Mouse (Mus musculus): ENCODE data around the gene Sptbn4. TPM values are rescaled to one million over a fixed set of nuclear protein-coding genes. Genes with fewer than 3 reads are reported as not detected.

The Sptbn4 gene
- polyA plus RNA-seq, 1 experiment from 2014 or later: 0.04 TPM

DNA sequence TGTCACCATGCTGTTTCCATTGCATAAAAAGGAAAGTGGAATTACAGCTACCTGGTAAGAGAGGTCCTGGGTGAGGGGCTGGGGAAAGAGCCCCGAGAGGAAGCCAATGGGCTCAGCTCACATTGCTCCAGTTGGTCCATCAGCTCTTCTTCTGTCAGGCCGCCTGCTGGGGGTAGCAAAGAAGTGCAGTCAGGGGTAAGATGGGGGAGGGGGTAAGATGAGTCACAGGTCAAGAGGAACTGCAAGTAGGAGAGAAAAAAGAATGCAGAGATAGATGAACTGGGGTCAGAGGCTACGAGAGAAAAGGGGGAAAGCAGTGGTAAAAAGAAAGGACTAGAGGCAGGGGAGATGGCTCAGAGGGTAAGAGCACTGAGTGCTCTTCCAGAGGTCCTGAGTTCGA lies 104.9 kb downstream of the Sptbn4 start:
- Histone ChIP-seq H3K36me3 (ENCODE audit: inconsistent target) (peaks cover 38% of the 10 kb centered on the region), H3K27ac (no peak overlapping the region), H3K4me3 (ENCODE audit: inconsistent target) (no peak overlapping the region), H3K79me2 (ENCODE audit: inconsistent target) (no peaks in the 10 kb centered on the region)
- 46% methylated on average over 4 of the region's 4 CpGs for WGBS (ENCODE audit: missing documents)

DNA sequence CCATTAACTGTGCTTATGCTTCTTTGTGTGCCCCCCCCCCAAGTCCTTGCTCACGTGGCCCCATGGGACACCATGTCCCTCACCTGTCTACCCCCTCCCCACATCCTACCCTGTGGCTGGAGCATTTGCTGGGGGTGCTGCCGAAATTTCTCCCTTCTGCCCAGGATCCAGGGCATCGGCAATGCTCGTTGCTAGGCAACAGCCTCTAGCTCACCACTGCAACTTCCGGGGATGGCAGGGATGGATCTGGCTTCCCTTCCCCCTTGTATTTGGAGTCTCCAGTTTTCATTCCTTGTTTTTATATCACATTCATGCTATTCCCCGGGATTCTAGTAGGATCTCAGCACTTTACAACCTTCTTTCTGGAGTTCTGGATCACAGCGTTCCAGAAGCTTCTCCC lies 108.0 kb downstream of the Sptbn4 start:
- no peaks in the 10 kb centered on the region for H3K79me2 ChIP-seq (ENCODE audit: inconsistent target)
- H3K4me3 ChIP-seq (ENCODE audit: inconsistent target): no peak overlapping the region
- WGBS (ENCODE audit: missing documents): 25% methylated on average over 5 of the region's 7 CpGs
- H3K36me3 ChIP-seq (ENCODE audit: inconsistent target): peaks cover 13% of the 10 kb centered on the region; the same call in 1 of the 2 replicates
- no peak overlapping the region for H3K27ac ChIP-seq

DNA sequence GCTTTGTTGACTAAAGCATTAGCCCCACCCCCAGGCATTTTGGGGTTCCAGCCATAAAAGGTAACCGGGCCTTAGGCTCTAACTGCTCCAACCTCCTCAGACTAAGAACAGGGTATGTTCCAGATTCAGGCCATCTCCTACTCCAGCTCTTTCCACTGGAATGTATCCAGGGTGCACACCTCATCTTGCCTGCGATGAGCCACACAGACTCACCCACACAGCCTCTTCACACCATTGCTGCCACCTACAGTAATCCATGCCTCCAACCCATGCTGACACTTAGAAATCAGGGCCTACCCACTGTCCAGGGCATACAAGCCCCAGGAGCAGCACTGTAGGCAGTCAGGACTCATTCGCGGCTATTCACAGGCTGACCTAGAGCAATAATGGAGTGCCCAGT lies 108.4 kb downstream of the Sptbn4 start:
- H3K4me3 ChIP-seq (ENCODE audit: inconsistent target): no peak overlapping the region
- H3K79me2 ChIP-seq (ENCODE audit: inconsistent target): no peaks in the 10 kb centered on the region
- H3K27ac ChIP-seq: no peak overlapping the region
- H3K36me3 ChIP-seq (ENCODE audit: inconsistent target): peaks cover 10% of the 10 kb centered on the region; the same call in 1 of the 2 replicates
- WGBS (ENCODE audit: missing documents): 70% methylated on average over 4 of the region's 4 CpGs

DNA sequence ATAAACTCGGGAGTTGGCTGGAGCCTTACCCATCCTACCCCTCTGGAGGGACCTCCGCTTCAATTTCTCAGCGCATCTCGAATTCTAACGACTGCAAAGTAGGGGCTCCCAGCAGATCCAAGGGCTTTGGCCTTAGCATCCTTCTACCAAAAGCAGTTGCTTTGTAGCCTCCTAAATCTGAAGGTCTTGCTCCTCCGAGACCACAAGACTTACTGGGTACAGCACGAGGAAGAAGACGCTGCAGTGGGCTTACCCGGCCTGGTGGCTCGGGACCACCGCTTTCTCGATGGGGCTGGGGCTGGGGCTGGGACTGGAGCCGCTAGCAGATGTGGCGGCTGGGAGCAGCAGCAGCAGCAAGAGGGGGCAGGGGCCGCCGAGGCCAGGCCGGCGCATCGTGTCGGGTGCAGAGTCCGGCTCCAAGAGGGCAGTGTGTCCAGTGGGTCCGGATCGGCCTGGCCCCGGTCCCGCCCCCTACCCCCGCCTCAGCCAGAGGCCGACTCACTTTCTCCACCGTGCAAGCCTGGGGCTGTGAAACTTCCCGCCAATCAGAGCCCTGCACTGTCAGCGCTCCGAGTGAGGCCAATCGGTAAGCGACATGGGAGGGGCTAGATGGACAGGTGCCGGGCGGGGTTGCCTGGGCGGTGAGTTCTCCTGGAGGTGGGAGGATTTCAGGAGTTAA lies 110.2 kb downstream of the Sptbn4 start, which contains the start of gene Ltbp4:
Ltbp4 (minus strand) TSS at position 518 of the 679 bp plus-strand sequence.
- Histone ChIP-seq H3K27ac (no peak within 1 kb of the TSS), H3K79me2 (ENCODE audit: inconsistent target) (no peaks in the 10 kb centered on the region), H3K36me3 (ENCODE audit: inconsistent target) (peaks cover 6% of the 10 kb centered on the region; the same call in 1 of the 2 replicates), H3K4me3 (ENCODE audit: inconsistent target) (no peak within 1 kb of the TSS)
- WGBS (ENCODE audit: missing documents): 6% methylated on average over 36 of the region's 36 CpGs

DNA sequence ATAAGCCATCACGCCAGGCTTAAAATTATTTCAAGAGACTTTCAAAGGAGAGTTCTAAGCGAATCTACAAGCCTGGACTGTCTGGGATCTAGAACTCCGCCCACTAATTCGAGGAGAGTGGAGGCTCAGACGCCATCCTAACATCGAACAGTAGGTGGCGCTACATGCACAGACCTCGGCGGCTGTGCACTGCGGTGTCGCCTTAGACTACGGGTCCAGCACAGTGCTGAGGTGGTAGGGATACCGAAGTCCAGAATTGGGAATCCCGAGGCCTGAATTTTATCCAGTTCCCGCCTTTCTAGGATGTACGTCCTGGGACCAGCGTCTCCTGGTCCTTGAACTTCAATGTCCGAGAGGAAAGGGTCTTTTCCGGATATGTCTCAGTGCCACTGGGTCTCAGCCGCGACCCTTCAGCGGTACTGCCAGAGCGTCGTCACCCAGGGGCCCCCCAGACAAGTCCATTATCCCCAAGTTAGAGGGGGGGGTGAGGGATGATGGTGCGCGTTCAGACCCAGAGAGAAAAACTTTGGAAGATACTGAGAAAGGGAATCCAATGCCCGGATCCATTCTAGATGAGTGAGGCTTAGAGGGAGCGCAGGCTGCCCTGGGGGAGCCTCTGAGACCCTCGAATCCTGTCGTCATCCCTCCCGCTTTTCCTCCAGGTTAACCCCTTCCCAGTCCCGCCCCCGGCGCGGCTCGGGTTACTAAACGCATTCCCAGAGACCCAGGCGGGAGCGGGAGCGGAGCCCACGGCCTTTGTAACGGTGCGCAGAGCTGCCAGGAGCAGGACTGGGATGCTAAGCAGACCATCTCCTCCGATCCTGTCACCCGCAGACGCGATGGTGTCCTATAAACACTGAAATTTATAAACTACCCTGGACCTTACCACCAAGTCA lies 111.3 kb downstream of the Sptbn4 start:
- H3K79me2 ChIP-seq (ENCODE audit: inconsistent target): no peaks in the 10 kb centered on the region
- WGBS (ENCODE audit: missing documents): 5% methylated on average over 43 of the region's 47 CpGs
- H3K36me3 ChIP-seq (ENCODE audit: inconsistent target): no peaks in the 10 kb centered on the region
- H3K27ac ChIP-seq: no peak overlapping the region
- no peak overlapping the region for H3K4me3 ChIP-seq (ENCODE audit: inconsistent target)

DNA sequence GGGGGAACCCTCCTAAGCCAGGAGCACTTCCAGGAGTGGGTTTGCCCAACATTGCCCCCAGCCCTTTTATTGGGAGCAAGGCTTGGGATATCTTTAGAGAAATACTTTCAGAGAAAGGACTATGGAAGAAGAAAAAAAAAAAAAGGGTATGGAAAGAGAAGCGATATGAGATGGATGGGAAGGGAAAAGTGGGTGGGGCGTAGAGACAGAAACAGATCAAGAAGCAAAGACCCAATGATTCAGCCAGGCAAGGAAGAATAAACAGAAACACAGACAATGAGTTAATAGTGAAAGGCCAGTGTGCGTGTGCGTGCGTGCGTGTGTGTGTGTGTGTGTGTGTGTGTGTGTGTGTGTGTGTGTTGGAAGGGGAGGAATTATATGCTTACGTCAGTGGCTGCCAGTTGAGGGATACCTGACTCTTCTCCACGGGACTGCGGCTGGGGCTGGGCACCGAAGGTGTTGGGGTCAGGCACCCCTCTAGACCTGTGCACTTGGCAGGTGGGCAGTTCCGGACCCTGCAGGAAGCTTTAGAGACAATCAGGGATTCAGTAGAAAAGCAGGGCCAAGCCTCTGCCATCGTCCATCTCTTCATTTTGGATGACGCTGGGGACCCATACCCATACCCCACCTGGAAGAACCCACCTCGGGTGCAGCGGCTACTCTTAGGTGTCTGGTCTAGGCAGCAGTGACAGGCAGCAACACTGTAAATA lies 112.3 kb downstream of the Sptbn4 start:
- Histone ChIP-seq H3K36me3 (ENCODE audit: inconsistent target) (no peaks in the 10 kb centered on the region), H3K4me3 (ENCODE audit: inconsistent target) (no peak overlapping the region), H3K79me2 (ENCODE audit: inconsistent target) (no peaks in the 10 kb centered on the region), H3K27ac (no peak overlapping the region)
- WGBS (ENCODE audit: missing documents): 63% methylated on average over 15 of the region's 15 CpGs

DNA sequence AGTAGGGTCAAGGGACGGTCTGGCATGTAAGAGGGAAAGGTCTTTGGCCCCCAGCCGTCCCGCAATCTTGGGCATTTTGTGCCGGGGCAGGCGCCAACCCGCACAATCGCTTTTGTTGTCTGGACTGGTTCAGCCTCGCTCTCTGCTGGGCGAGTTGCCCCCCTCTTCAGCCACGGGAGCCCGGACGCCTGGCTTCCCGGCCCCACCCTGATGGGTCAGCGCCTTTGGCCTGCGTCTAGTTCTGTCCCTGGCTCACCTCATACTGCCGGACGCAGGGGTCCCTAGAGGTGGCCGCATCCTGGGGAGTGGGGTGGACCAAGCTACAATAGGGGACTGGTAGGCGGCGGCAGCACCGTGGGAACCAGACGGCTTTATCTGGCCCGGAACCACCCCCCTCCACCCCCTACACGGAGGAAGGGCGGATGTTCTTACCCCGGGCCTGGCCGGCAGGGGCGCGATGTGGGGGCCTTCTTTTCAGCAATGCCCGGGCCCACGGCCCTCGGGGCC lies 113.0 kb downstream of the Sptbn4 start:
- H3K4me3 ChIP-seq (ENCODE audit: inconsistent target): no peak overlapping the region
- no peak overlapping the region for H3K27ac ChIP-seq
- WGBS (ENCODE audit: missing documents): 5% methylated on average over 27 of the region's 32 CpGs
- H3K36me3 ChIP-seq (ENCODE audit: inconsistent target): no peaks in the 10 kb centered on the region
- no peaks in the 10 kb centered on the region for H3K79me2 ChIP-seq (ENCODE audit: inconsistent target)

DNA sequence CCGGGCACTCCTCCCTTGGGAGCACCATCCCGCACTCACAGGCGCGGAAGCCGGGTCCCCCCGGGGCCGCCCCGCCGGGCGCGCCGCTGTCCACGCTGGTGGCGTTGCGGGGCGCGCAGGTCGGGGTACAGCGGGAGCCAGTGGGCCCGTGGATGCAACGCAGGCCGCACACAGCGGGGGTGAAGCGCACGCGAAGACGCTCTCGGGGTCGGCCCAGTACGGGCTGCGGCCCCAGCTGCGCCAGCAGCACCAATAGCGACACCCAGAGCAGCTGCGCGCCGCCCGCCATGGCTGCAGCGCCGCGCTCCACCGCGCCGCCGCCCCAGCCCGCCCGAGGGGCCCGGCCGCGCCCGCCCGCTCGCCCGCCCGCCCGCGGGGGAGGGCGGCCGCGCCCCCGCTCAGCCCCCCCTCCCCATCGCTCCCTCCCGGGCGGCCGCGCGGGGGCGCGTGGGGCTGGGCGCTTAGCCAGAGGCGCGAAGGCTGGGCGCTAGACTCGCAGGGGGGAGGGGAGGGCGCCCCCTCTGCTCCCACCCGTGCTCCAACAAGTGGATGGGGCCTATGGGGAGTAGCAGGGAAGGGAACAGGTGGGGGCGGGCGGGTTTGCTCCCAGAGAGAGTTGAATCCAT lies 114.1 kb downstream of the Sptbn4 start:
- Histone ChIP-seq H3K4me3 (ENCODE audit: inconsistent target) (no peak overlapping the region), H3K27ac (no peak overlapping the region), H3K79me2 (ENCODE audit: inconsistent target) (no peaks in the 10 kb centered on the region), H3K36me3 (ENCODE audit: inconsistent target) (no peaks in the 10 kb centered on the region)
- 2% methylated on average over 70 of the region's 77 CpGs for WGBS (ENCODE audit: missing documents)

DNA sequence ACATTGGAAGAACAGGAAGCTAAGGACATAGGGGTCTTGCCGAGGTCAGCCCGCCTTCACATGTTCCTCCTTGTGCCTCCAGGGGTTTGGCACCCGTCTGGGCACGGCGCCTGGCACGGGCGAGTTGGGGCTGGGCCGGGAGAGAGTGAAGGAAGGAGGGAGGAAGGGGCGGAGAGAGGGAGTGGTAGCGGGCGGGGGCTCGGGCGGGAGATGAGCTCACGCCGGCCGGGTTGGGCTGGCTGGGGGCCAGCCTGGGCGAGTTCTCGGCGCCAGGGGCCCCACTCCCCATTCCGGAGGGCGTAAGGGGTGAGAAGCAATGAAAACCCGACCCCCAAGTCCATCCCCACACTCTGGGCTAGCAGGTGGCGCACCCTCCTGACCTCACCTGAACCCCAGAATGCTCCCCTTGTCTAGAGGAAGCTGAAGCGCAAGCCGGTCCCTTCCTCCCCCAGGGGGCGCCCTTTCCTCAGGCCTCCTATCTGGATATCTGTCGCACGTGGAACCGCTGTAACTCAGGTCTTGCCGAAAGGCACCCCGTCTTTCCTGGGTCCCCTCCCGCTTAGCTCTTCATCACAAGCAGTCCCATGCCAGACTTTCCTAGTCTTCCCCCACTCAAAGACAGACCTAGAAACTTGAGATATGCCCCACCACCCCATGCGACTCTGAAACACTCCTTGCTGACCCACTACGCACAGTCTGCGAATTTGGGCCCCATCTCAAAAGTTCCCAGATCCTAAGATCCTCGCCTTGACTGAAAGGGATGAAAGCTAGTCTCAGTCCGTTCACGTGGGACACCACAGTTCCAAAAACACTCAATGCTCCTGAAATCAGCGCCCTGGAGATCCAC lies 114.9 kb downstream of the Sptbn4 start:
- Histone ChIP-seq H3K27ac (no peak overlapping the region), H3K79me2 (ENCODE audit: inconsistent target) (no peaks in the 10 kb centered on the region), H3K36me3 (ENCODE audit: inconsistent target) (no peaks in the 10 kb centered on the region), H3K4me3 (ENCODE audit: inconsistent target) (no peak overlapping the region)
- WGBS (ENCODE audit: missing documents): 2% methylated on average over 24 of the region's 39 CpGs

DNA sequence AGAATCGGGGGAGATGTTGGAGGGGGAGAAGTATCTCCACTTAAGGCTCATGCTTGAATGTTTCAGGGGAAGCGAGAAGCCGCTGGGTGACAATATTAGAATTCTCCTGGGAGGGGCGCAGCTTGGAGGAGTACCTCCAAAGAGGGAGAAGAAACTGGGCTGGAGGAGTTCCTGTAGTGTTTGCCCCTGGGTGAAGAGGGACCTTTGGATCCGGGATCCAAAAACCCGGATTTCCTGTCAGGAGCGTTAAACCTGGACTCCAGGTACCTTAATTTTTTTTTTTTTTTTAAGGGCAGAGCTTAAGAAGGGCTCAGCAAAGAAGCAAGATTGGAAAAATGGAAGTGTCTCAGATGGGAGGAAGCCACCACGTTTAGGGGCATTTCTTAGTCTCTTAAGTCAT lies 115.6 kb downstream of the Sptbn4 start:
- Histone ChIP-seq H3K36me3 (ENCODE audit: inconsistent target) (no peaks in the 10 kb centered on the region), H3K79me2 (ENCODE audit: inconsistent target) (no peaks in the 10 kb centered on the region), H3K27ac (no peak overlapping the region), H3K4me3 (ENCODE audit: inconsistent target) (no peak overlapping the region)
- WGBS (ENCODE audit: missing documents): 5% methylated on average over 8 of the region's 8 CpGs

DNA sequence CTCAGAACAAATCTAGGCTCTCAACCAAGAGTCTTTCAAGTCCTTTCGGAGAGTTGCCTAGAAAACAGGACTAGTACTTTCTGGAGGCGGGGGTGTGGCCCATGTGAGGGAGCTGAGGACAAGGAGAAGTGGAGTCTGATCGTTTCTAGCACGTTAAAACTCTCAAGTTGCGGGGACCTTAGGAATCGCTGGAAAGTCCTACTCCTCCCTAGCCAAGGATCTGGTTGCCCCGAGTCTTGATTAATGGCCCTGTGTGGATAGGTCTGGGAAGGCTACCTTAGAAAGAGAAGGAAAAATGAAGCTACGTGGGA lies 116.0 kb downstream of the Sptbn4 start:
- Histone ChIP-seq H3K27ac (no peak overlapping the region), H3K4me3 (ENCODE audit: inconsistent target) (no peak overlapping the region)
- WGBS (ENCODE audit: missing documents): 4% methylated on average over 8 of the region's 8 CpGs

DNA sequence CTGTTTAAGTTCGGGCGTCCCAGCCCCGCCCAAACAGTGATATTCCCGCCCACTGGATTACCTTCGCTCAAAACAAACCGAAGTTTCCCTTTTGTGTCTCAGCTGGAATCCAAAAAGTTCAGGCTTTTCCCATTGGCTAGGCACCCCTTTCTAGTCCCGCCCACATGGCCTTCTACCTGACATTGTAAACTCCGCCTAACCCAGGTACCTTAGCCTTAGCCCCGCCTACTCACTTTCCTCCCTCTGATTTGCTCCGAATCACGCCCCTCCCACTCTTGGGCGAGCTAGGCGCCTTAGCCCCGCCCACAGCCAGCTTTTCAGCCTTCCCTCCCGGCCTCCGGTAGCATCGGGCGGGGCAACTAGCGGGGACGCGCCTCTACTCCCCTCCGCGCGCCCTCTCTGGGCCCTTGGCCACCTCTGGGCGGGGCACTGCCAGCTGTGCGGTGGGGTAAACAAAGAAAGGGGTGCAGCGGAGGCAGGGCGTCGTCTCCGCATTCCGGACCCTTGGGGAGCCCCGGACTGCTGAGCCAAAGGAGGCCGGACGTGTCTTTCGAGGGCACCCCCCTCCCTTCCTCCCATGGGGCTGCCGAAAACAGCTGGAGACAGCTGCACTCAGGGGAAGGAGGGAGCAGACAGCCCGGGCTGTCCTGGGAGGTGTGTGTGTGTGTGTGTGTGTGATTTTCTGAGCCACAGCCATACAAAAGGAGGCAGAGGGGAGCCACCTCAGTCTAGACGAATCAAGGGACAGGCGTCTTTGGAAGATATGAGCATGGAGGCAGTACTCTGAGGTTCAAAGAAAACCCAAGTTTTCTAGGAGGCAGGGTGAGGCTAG lies 116.6 kb downstream of the Sptbn4 start:
- Histone ChIP-seq H3K27ac (no peak overlapping the region), H3K36me3 (ENCODE audit: inconsistent target) (no peaks in the 10 kb centered on the region), H3K79me2 (ENCODE audit: inconsistent target) (no peaks in the 10 kb centered on the region), H3K4me3 (ENCODE audit: inconsistent target) (peak overlapping the region; percentile 38)
- WGBS (ENCODE audit: missing documents): under 1% methylated on average over 38 of the region's 39 CpGs

More for the DNA sequence above, 116.0 kb downstream of the Sptbn4 start:
- no peaks in the 10 kb centered on the region for H3K79me2 ChIP-seq (ENCODE audit: inconsistent target)
- H3K36me3 ChIP-seq (ENCODE audit: inconsistent target): no peaks in the 10 kb centered on the region

DNA sequence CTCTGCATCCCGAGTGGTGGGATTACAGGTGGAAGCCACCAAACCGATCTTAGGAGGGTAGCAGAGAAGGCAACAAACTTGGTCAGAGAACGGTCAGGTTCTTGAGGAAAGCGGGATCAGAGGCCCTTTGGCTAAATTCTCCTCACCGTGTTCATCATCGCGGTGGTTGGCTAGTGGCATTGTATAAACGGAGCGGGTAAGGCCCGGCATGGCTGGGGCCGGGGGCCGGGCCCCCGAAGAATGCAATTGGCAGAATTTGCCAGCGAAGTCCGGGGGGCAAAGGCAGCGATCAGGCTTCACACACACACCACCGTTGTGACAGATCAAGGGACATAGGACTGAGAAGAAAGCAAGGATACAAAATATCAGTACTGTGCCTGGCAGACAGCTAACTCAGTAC lies 117.5 kb downstream of the Sptbn4 start:
- no peaks in the 10 kb centered on the region for H3K36me3 ChIP-seq (ENCODE audit: inconsistent target)
- no peak overlapping the region for H3K27ac ChIP-seq
- 19% methylated on average over 17 of the region's 17 CpGs for WGBS (ENCODE audit: missing documents)
- peak overlapping the region; percentile 38 for H3K4me3 ChIP-seq (ENCODE audit: inconsistent target)
- no peaks in the 10 kb centered on the region for H3K79me2 ChIP-seq (ENCODE audit: inconsistent target)

Data from macrophage (primary cell).